Mouse (Mus musculus) spleen, adult 2 months (tissue): Measurements from ENCODE around the gene Slc5a10.

Experiments used
- CTCF ChIP-seq: fragments of 200-500 bp; IDR thresholded peaks from 2 replicates; pipeline ENCODE4 v1.5.1; 2011; ENCODE audit warnings: mild to moderate bottlenecking, inconsistent platforms; ENCODE audit not compliant: insufficient read depth, insufficient read length, insufficient replicate concordance; ENCODE audit errors: extremely low read depth
- POLR2A ChIP-seq: fragments of 200-500 bp; IDR thresholded peaks from 2 replicates; pipeline ENCODE4 v1.6.1; 2011; ENCODE audit warnings: low read depth, low read length, inconsistent platforms

GRCm38 (mm10) chr11:61654786-61655311 is 65.8 kb downstream of the Slc5a10 start:
- TF ChIP-seq CTCF (no peak), POLR2A (no peak)
